Mouse (Mus musculus) brain, embryonic 14.5 days (tissue): ENCODE measurements around the gene Polr2j. TPM values are rescaled to one million over a fixed set of nuclear protein-coding genes. Genes with fewer than 3 reads are reported as not detected.
A peak's percentile ranks its signal among the peaks of the same experiment; 100 is the strongest.
"Not testable (repeated sequence)": the region's sequence is repeated elsewhere in the genome, so short reads cannot be mapped to it uniquely, and the experiment has no call there.

Experiments used
- DNase-seq: peaks from one replicate; pipeline ENCODE4 v3.0.0-alpha.2; 2011; ENCODE audit warnings: low read depth
- CTCF ChIP-seq: fragments of 200-500 bp; IDR thresholded peaks from 2 replicates; pipeline ENCODE4 v1.5.1; 2012; ENCODE audit warnings: inconsistent platforms, mild to moderate bottlenecking, moderate library complexity, borderline replicate concordance; ENCODE audit not compliant: insufficient read depth, insufficient read length; ENCODE audit errors: extremely low read depth
- POLR2A ChIP-seq: fragments of 200-500 bp; IDR thresholded peaks from 2 replicates; pipeline ENCODE4 v1.6.1; 2012; ENCODE audit warnings: mild to moderate bottlenecking, inconsistent platforms, borderline replicate concordance; ENCODE audit not compliant: poor library complexity, insufficient read depth, insufficient read length, severe bottlenecking; ENCODE audit errors: extremely low read depth
- polyA plus RNA-seq: library from polyadenylated mRNA; depleted of rRNA; stranded (reverse); fragments of >200 nt; gene quantifications from 2 replicates; pipeline ENCODE4 v1.2.3, GENCODE M21; 2012; rRNA removed

Gene Polr2j
- polyA plus RNA-seq, 1 experiment = 144 TPM

- DNase-seq = no peak
- TF ChIP-seq POLR2A = no peak
Observed at GRCm38 (mm10) chr5:136152365-136152764, 35.9 kb downstream of the Polr2j start.

- no peak for DNase-seq
Observed at GRCm38 (mm10) chr5:136155399-136155798, 39.0 kb downstream of the Polr2j start.

GRCm38 (mm10) chr5:136160084-136160483 is 43.7 kb downstream of the Polr2j start:
- DNase-seq = not testable (repeated sequence)

More at GRCm38 (mm10) chr5:136155399-136155798, 39.0 kb downstream of the Polr2j start:
- no peak for TF ChIP-seq POLR2A
- no peak for TF ChIP-seq CTCF

GRCm38 (mm10) chr5:136163807-136164474 is 47.5 kb downstream of the Polr2j start:
- TF ChIP-seq POLR2A (no peak), CTCF (no peak)
- DNase-seq = peak; percentile 59

GRCm38 (mm10) chr5:136165246-136165645 is 48.8 kb downstream of the Polr2j start:
- DNase-seq = peak; percentile 44
- no peak for TF ChIP-seq CTCF
- no peak for TF ChIP-seq POLR2A

- TF ChIP-seq CTCF (no peak), POLR2A (no peak)
- no peak for DNase-seq
Observed at GRCm38 (mm10) chr5:136167296-136167695, 50.9 kb downstream of the Polr2j start.

GRCm38 (mm10) chr5:136168071-136168470 is 51.6 kb downstream of the Polr2j start:
- TF ChIP-seq CTCF (peak; percentile 35; the same call in 1 of the 2 replicates), POLR2A (no peak)
- no peak for DNase-seq

GRCm38 (mm10) chr5:136169626-136170511 is 53.4 kb downstream of the Polr2j start:
- DNase-seq = peak; percentile 51
- no peak for TF ChIP-seq CTCF
- no peak for TF ChIP-seq POLR2A

- DNase-seq = peak; percentile 91
- no peak for TF ChIP-seq CTCF
- 0 out of 2 replicates have a peak, but pooled peaks have one; percentile 25 for TF ChIP-seq POLR2A
Observed at GRCm38 (mm10) chr5:136170512-136171362, 54.3 kb downstream of the Polr2j start, which contains the start of gene Orai2. TSS of gene Orai2 (minus strand) at chr5:136170713.

GRCm38 (mm10) chr5:136171363-136172341 is 55.2 kb downstream of the Polr2j start:
- DNase-seq = peak; percentile 29
- TF ChIP-seq CTCF (no peak), POLR2A (no peak)

Other genes with a start within 250 kb of the Polr2j start
- gene Hspb1, start 228.7 kb upstream of the Polr2j start, polyA plus RNA-seq = 17.2 and 27.4 TPM in 2 replicates
- gene Ywhag, start 182.0 kb upstream of the Polr2j start, polyA plus RNA-seq = 258 and 495 TPM in 2 replicates
- 2.1 and 5.1 TPM in 2 replicates for gene Ssc4d, start 142.1 kb upstream of the Polr2j start, polyA plus RNA-seq
- 0.18 and 0.21 TPM in 2 replicates for gene Zp3, start 136.5 kb upstream of the Polr2j start, polyA plus RNA-seq
- 26.7 and 28.4 TPM in 2 replicates for gene Dtx2, start 121.8 kb upstream of the Polr2j start, polyA plus RNA-seq
- 0.06 and 0.11 TPM in 2 replicates for gene Upk3b, start 78.1 kb upstream of the Polr2j start, polyA plus RNA-seq
- gene Upk3bl, start 62.1 kb upstream of the Polr2j start, polyA plus RNA-seq = 0.26 and 0.40 TPM in 2 replicates
- 9.5 and 18.1 TPM in 2 replicates for gene Rasa4, start 32.7 kb upstream of the Polr2j start, polyA plus RNA-seq
- 45.7 and 69.0 TPM in 2 replicates for gene Lrwd1, start 19.4 kb downstream of the Polr2j start, polyA plus RNA-seq
- gene Alkbh4, start 19.5 kb downstream of the Polr2j start, polyA plus RNA-seq = 17.5 and 21.8 TPM in 2 replicates
- 52.2 and 58.5 TPM in 2 replicates for gene Orai2, start 54.1 kb downstream of the Polr2j start, polyA plus RNA-seq
- gene Prkrip1, start 82.3 kb downstream of the Polr2j start, polyA plus RNA-seq = 36.3 and 37.2 TPM in 2 replicates
- 58.4 and 59.1 TPM in 2 replicates for gene Sh2b2, start 129.9 kb downstream of the Polr2j start, polyA plus RNA-seq